Mouse (Mus musculus) heart, embryonic 12.5 days (tissue): ENCODE measurements around the gene Spry1. TPM values are rescaled to one million over a fixed set of nuclear protein-coding genes. Genes with fewer than 3 reads are reported as not detected.
A peak's percentile ranks its signal among the peaks of the same experiment; 100 is the strongest.

Experiments used
- ATAC-seq: fragments of 200-750 bp; cut with Nextera tagmentation; 2 replicates; pipeline ENCODE4 v1.8.0; 2017; ENCODE audit warnings: moderate TSS enrichment, moderate library complexity; ENCODE audit not compliant: insufficient number of reproducible peaks, low FRiP score
- H3K27ac ChIP-seq: fragments of 300-500 bp; sonication (generic); 2 replicates; pipeline ENCODE4 v1.5.1; 2016; ENCODE audit warnings: mild to moderate bottlenecking, moderate library complexity; ENCODE audit not compliant: poor library complexity, severe bottlenecking
- H3K27me3 ChIP-seq: fragments of 300-500 bp; sonication (generic); replicated peaks from 2 replicates; pipeline ENCODE4 v1.6.1; 2016; ENCODE audit warnings: mild to moderate bottlenecking, moderate library complexity
- H3K36me3 ChIP-seq: fragments of 300-500 bp; sonication (generic); 2 replicates; pipeline ENCODE4 v1.6.1; 2016; ENCODE audit warnings: mild to moderate bottlenecking, moderate library complexity
- H3K4me1 ChIP-seq: fragments of 300-500 bp; sonication (generic); replicated peaks from 2 replicates; pipeline ENCODE4 v1.6.1; 2016; ENCODE audit warnings: mild to moderate bottlenecking
- H3K4me2 ChIP-seq: fragments of 300-500 bp; sonication (generic); 2 replicates; pipeline ENCODE4 v1.6.1; 2016; ENCODE audit warnings: mild to moderate bottlenecking, moderate library complexity
- H3K4me3 ChIP-seq: fragments of 300-500 bp; sonication (generic); 2 replicates; pipeline ENCODE4 v1.5.1; 2016; ENCODE audit warnings: mild to moderate bottlenecking
- H3K9ac ChIP-seq: fragments of 300-500 bp; sonication (generic); 2 replicates; pipeline ENCODE4 v1.6.1; 2016; ENCODE audit warnings: mild to moderate bottlenecking, moderate library complexity
- H3K9me3 ChIP-seq: fragments of 300-500 bp; sonication (generic); replicated peaks from 2 replicates; pipeline ENCODE4 v1.6.1; 2016; ENCODE audit warnings: mild to moderate bottlenecking, moderate library complexity
- WGBS: fragments of 180-500 bp; shearing (Covaris S2); methylation state at CpG from one replicate; pipeline ENCODE4 v1.1.7; 2016; 5-methylcytosine and 5-hydroxymethylcytosine counted together
- polyA plus RNA-seq: library from polyadenylated mRNA; unstranded; fragments of >200 nt; fragmentation: Nextera tagmentation; extraction: Ambion mirVana; gene quantifications from 2 replicates; pipeline ENCODE4 v1.2.1, GENCODE M21; 2016

The Spry1 gene
- polyA plus RNA-seq, 1 experiment from 2014 or later: 5.4 TPM

- no peak for ATAC-seq
- Histone ChIP-seq H3K9me3 (no peaks in the 10 kb centered on the region), H3K4me3 (peak overlapping the region; percentile 47), H3K27me3 (peaks cover 16% of the 10 kb centered on the region; the same call in 1 of the 2 replicates), H3K27ac (no peak overlapping the region), H3K9ac (peak overlapping the region; percentile 62; the same call in 1 of the 2 replicates), H3K36me3 (no peaks in the 10 kb centered on the region), H3K4me2 (peak overlapping the region; percentile 75), H3K4me1 (peaks cover 39% of the 10 kb centered on the region)
- WGBS: 40% methylated on average over 6 of the region's 6 CpGs
Observed at GRCm38 (mm10) chr3:37654787-37655186, 15.0 kb downstream of the Spry1 start.

GRCm38 (mm10) chr3:37655933-37656633, 16.3 kb downstream of the Spry1 start:
- WGBS: 22% methylated on average over 20 of the region's 20 CpGs
- H3K9ac ChIP-seq: no peak overlapping the region
- no peak for ATAC-seq

DNA sequence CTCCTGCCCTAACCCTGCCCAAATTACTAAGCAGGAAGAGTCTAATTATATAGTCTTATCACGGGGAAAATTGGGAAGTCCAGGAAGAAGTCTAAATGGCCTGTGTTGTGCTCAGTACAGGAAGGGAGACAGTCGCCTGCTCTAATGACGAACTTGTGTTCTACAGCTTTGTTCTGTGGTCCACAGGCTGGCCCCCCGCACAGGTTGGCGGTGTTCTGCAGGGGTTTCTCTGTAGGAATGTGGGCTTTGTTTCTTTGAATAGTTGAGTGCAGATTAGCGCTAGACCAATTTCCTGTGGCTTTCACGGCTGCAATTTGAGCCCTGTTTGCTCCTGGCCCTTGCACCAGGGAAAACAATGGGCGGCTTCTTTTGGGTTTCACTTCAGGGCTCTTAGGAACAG, 17.3 kb downstream of the Spry1 start:
- Histone ChIP-seq H3K27me3 (peaks cover 19% of the 10 kb centered on the region), H3K27ac (no peak overlapping the region), H3K9ac (peak overlapping the region; percentile 52; the same call in 1 of the 2 replicates), H3K4me1 (peaks cover 42% of the 10 kb centered on the region), H3K36me3 (no peaks in the 10 kb centered on the region), H3K4me3 (peak overlapping the region; percentile 13; the same call in 1 of the 2 replicates), H3K9me3 (no peaks in the 10 kb centered on the region), H3K4me2 (peak overlapping the region; percentile 58)
- 4% methylated on average over 8 of the region's 8 CpGs for WGBS
- ATAC-seq: no peak

More at GRCm38 (mm10) chr3:37655933-37656633, 16.3 kb downstream of the Spry1 start:
- Histone ChIP-seq H3K9me3 (no peaks in the 10 kb centered on the region), H3K4me1 (peaks cover 42% of the 10 kb centered on the region), H3K27ac (no peak overlapping the region), H3K4me3 (peak overlapping the region; percentile 19), H3K27me3 (peaks cover 12% of the 10 kb centered on the region), H3K4me2 (peak overlapping the region; percentile 55), H3K36me3 (no peaks in the 10 kb centered on the region)

- peaks cover 42% of the 10 kb centered on the region for H3K4me1 ChIP-seq
Observed at GRCm38 (mm10) chr3:37658155-37658554, 18.4 kb downstream of the Spry1 start.

GRCm38 (mm10) chr3:37659621-37660020, 19.9 kb downstream of the Spry1 start:
- Histone ChIP-seq H3K4me3 (no peak overlapping the region), H3K4me2 (no peak overlapping the region), H3K9ac (no peak overlapping the region), H3K9me3 (0 out of 2 replicates have a peak, but pooled peaks cover 1% of the 10 kb centered on the region), H3K27ac (no peak overlapping the region), H3K27me3 (peaks cover 26% of the 10 kb centered on the region), H3K4me1 (peaks cover 30% of the 10 kb centered on the region), H3K36me3 (no peaks in the 10 kb centered on the region)
- no peak for ATAC-seq
- 41% methylated on average over 6 of the region's 6 CpGs for WGBS

More at GRCm38 (mm10) chr3:37658155-37658554, 18.4 kb downstream of the Spry1 start:
- WGBS: 58% methylated on average over 5 of the region's 5 CpGs
- H3K36me3 ChIP-seq: no peaks in the 10 kb centered on the region
- no peak overlapping the region for H3K9ac ChIP-seq
- no peak overlapping the region for H3K4me3 ChIP-seq
- H3K27ac ChIP-seq: no peak overlapping the region
- no peaks in the 10 kb centered on the region for H3K9me3 ChIP-seq
- peaks cover 18% of the 10 kb centered on the region for H3K27me3 ChIP-seq
- ATAC-seq: no peak
- H3K4me2 ChIP-seq: no peak overlapping the region

DNA sequence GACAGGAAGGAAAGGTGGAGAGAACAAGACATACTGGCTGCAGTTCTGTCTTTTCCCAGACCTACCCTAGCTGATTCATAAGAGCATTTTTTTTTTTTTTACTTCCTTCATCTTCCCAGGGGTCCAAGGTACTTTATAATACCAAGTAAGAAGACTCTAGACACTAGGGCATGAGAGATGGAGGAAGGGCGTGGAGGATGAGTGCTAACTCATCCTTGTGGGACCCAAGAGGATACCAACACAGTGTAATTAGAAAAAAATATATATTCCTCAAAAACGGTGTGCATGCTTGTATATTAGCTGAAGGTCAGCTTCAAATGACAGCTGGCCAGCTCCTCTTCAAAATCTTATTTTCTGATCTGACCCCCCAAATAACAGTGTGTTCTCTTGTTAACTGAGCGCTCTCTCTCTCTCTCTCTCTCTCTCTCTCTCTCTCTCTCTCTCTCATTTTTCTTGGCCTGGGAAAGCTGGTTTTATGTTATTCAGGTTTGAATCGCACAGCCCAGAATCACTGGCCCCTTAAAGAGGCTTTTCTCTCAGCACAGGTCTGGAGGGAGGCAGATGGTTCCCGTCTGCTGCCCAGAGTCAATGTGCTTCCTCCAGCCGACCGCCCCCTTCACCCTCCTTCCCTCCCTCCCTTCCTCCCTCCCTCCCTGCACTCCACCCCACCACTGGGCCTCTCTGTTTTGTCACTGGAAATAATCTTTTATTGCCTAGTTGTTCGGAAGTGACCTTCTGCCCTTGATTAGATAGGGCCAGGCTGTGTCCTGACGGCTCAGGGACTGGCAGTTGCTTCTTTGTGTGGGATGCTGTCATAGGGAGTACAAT, 26.8 kb downstream of the Spry1 start:
- Histone ChIP-seq H3K27me3 (peaks cover 17% of the 10 kb centered on the region; the same call in 1 of the 2 replicates), H3K27ac (0 out of 2 replicates have a peak overlapping the region, but pooled peaks have one; percentile 4), H3K4me2 (0 out of 2 replicates have a peak overlapping the region, but pooled peaks have one; percentile 10), H3K4me1 (peaks cover 11% of the 10 kb centered on the region), H3K4me3 (no peak overlapping the region), H3K36me3 (no peaks in the 10 kb centered on the region), H3K9me3 (peaks cover 31% of the 10 kb centered on the region), H3K9ac (no peak overlapping the region)
- ATAC-seq: peak; percentile 79
- 17% methylated on average over 9 of the region's 9 CpGs for WGBS

DNA sequence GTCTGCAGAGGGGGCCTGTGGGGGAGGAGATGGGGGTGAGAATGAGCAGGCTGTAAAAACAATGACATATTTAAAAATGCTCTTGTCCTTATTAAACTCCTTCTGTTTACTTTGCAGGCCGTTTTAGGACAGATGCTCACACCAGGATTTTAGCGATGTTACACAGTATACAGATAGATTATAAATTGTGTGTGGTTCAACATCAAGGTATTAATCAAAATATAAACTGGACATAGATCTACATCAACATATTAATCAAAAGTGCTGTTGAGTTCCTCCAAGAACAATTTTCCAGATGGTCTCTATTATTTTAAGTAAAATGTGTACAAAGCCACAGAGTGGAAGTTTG, 27.3 kb downstream of the Spry1 start:
- no peak for ATAC-seq
- WGBS: 36% methylated on average over 2 of the region's 2 CpGs
- H3K4me2 ChIP-seq: no peak overlapping the region

DNA sequence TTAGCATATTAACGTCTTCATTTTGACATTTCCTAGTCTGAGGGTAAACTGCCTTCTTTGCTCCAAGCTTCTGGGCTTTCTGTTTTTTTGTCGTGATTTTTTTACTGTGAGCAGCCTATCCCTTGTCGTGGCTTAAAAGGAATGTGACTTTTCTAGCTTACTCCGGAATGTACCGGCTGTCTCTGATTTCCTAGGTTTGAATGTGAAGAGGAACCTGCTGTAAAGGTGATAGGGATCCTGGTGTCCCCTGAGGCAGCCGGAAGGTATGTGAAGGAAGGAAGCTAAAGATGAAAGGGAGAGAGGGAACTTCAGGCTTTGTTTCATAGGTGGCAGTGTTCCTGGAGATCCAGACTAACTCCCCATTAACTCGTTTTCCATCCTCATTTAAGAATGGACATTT, 28.0 kb downstream of the Spry1 start:
- Histone ChIP-seq H3K4me3 (no peak overlapping the region), H3K4me2 (no peak overlapping the region), H3K27ac (no peak overlapping the region), H3K27me3 (0 out of 2 replicates have a peak, but pooled peaks cover 8% of the 10 kb centered on the region), H3K9me3 (peaks cover 31% of the 10 kb centered on the region), H3K4me1 (peaks cover 19% of the 10 kb centered on the region), H3K36me3 (no peaks in the 10 kb centered on the region), H3K9ac (no peak overlapping the region)
- WGBS: 32% methylated on average over 7 of the region's 7 CpGs
- no peak for ATAC-seq

More for the DNA sequence above, 27.3 kb downstream of the Spry1 start:
- no peaks in the 10 kb centered on the region for H3K36me3 ChIP-seq
- no peak overlapping the region for H3K9ac ChIP-seq
- peaks cover 31% of the 10 kb centered on the region for H3K9me3 ChIP-seq
- peaks cover 13% of the 10 kb centered on the region for H3K4me1 ChIP-seq
- no peak overlapping the region for H3K4me3 ChIP-seq
- no peak overlapping the region for H3K27ac ChIP-seq
- peaks cover 13% of the 10 kb centered on the region; the same call in 1 of the 2 replicates for H3K27me3 ChIP-seq

DNA sequence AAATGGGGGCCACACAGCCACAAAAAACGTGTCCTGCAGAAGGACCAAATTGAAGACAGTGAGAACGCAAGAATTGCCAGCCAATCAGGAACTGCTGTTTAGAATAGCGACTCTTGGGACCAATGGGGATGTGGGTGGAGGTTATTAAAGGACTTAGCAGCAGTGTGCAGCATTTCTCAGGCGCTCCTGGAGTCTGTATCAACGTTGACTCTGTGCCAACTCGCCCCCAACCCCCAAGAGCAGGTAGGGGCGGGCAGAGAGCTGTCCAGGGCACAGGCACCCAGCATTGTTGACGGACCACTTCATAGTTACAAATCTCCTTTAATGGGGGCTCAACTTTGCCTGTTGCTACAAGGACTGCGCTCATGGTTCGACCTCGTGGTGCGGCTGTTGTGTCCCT, 28.9 kb downstream of the Spry1 start:
- H3K27ac ChIP-seq: no peak overlapping the region
- H3K4me2 ChIP-seq: no peak overlapping the region
- H3K36me3 ChIP-seq: no peaks in the 10 kb centered on the region
- 82% methylated on average over 12 of the region's 12 CpGs for WGBS
- 0 out of 2 replicates have a peak, but pooled peaks cover 9% of the 10 kb centered on the region for H3K27me3 ChIP-seq
- H3K9me3 ChIP-seq: peaks cover 31% of the 10 kb centered on the region
- H3K4me1 ChIP-seq: peaks cover 28% of the 10 kb centered on the region
- no peak overlapping the region for H3K4me3 ChIP-seq
- no peak for ATAC-seq
- no peak overlapping the region for H3K9ac ChIP-seq

DNA sequence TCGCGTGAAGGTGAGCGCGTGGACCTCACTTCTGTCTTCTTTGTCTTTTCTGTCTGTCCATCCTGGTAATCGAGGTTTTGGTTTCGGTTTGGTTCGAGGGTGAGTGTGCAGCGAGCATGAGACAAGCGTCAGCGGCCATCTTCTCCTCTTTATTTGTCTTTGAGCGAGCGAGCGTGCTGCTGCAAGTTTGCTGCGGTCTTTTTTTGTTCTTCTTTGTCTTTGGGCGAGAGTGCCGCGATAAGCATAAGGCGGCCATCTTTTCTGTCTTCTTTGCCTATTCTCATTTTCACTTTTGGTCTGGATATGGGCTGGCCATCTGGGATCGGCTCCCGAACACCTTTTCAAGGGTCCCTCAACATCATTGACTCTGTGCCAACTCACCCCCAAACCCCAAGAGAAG, 29.4 kb downstream of the Spry1 start:
- peaks cover 31% of the 10 kb centered on the region for H3K9me3 ChIP-seq
- H3K9ac ChIP-seq: no peak overlapping the region
- H3K4me1 ChIP-seq: peaks cover 33% of the 10 kb centered on the region
- H3K36me3 ChIP-seq: no peaks in the 10 kb centered on the region
- no peak overlapping the region for H3K4me2 ChIP-seq
- H3K27me3 ChIP-seq: 0 out of 2 replicates have a peak, but pooled peaks cover 9% of the 10 kb centered on the region
- H3K27ac ChIP-seq: no peak overlapping the region
- no peak for ATAC-seq
- 93% methylated on average over 20 of the region's 20 CpGs for WGBS
- no peak overlapping the region for H3K4me3 ChIP-seq
